Comparison of ENCODE assay signal across 8 mouse cellular contexts in the genomic region with DNA sequence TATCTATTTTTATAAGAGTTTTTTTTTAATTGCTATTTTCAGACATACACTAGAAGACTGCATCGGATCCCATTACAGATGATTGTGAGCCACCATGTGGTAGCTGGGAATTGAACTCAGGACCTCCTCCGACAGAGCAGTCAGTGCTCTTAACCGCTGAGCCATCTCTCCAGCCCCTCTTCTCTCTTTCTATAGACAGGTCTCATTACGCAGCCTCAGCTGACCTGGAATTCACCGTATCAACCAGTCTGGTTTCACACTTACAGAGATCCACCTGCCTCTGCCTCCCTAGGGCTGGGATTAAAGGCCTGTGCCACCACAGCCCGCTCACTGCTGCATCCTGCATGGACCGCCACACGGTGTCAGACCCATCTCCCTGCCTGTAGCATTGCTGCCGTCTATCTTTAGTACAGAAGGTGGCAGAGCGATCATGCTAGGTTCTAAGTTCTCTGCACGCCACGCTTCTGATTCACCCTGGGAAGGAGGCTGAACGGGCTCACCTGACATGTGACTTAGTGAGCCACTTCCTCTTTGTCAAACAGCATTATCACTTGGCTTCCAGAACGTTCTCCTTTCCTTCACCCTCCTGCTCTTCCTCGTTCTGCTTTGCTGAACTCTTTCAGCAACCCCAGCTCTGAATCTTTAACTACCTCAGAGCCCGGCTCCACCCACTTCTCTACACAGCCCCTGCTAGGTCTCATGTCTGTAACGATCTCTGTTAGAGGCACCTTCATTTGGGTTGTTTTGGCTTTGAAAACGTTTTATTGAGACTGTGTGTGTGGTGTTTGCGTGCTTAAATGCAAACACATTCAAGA. TPM values are rescaled to one million over a fixed set of nuclear protein-coding genes. Genes with fewer than 3 reads are reported as not detected.
DNase-seq lines count a peak whose midpoint lies in the region; ATAC-seq and TF ChIP-seq lines count a peak whose summit lies in the region.

No protein-coding gene starts in this region.

- DNase-seq in Patski (ENCODE audit: low read depth, low spot score) = no peak
- DNase-seq in induced T-regulatory cell, adult 2 months (ENCODE audit: low read depth) = peak; percentile 86
- DNase-seq in liver, postnatal 0 days = peak; percentile 48
- DNase-seq in spleen, postnatal 36 days (ENCODE audit: low spot score in 2 of 2) = peak; percentile 86 to 87
- no peak for DNase-seq in right cerebral cortex, postnatal 25 days
- DNase-seq in cerebellum, postnatal 4 days (ENCODE audit: low spot score in 2 of 2) = no peak
- no peak for DNase-seq in frontal cortex, adult 2 months (ENCODE audit: extremely low spot score in 1 of 2, low spot score in 1 of 2)

- peak; percentile 55 for ATAC-seq in Patski
- peak; percentile 69 for ATAC-seq in liver, postnatal 0 days
- ATAC-seq in hindbrain, embryonic 16.5 days = no peak

- WGBS in liver, postnatal 0 days (ENCODE audit: insufficient replicate concordance) = 30% methylated on average over 19 of the region's 19 CpGs
- WGBS in hindbrain, embryonic 16.5 days = 80% methylated on average over 19 of the region's 19 CpGs

- no peaks in the 10 kb centered on the region for H3K36me3 ChIP-seq in liver, postnatal 0 days (replicated peaks; ENCODE audit: insufficient read depth, low read length)
- no peaks in the 10 kb centered on the region for H3K36me3 ChIP-seq in hindbrain, embryonic 16.5 days (ENCODE audit: control insufficient read depth, insufficient read depth, low read length)

- in situ Hi-C loops in Patski (cut with MboI; ENCODE audit: low pct_unique_long_range_greater_than_20kb) = no loop called here

- H3K9ac ChIP-seq in liver, postnatal 0 days (replicated peaks) = no peak overlapping the region; the same call in 1 of the 2 replicates
- no peak overlapping the region for H3K9ac ChIP-seq in hindbrain, embryonic 16.5 days (ENCODE audit: low read depth, low read length)

- peak overlapping the region; percentile 72 for H3K27ac ChIP-seq in liver, postnatal 0 days (ENCODE audit: low read depth)
- H3K27ac ChIP-seq in hindbrain, embryonic 16.5 days (ENCODE audit: low read depth, low read length) = no peak overlapping the region

- H3K4me3 ChIP-seq in liver, postnatal 0 days (ENCODE audit: low read depth, low read length) = 0 out of 2 replicates have a peak overlapping the region, but pooled peaks have one; percentile 54
- no peak overlapping the region for H3K4me3 ChIP-seq in hindbrain, embryonic 16.5 days (ENCODE audit: low read length)

- CTCF ChIA-PET in Patski (lab: Charles Lee) = no interaction called here

- H3K4me2 ChIP-seq in liver, postnatal 0 days (ENCODE audit: low read depth, low read length) = peak overlapping the region; percentile 83
- H3K4me2 ChIP-seq in hindbrain, embryonic 16.5 days (ENCODE audit: low read length) = no peak overlapping the region

- H3K4me1 ChIP-seq in liver, postnatal 0 days (ENCODE audit: insufficient read depth) = peaks cover 33% of the 10 kb centered on the region
- peaks cover 4% of the 10 kb centered on the region; the same call in 1 of the 2 replicates for H3K4me1 ChIP-seq in hindbrain, embryonic 16.5 days (ENCODE audit: control insufficient read depth, insufficient read depth, low read depth, low read length)

- H3K27me3 ChIP-seq in Patski = no peaks in the 10 kb centered on the region
- no peaks in the 10 kb centered on the region for H3K27me3 ChIP-seq in liver, postnatal 0 days (ENCODE audit: insufficient read depth, low read length)
- H3K27me3 ChIP-seq in hindbrain, embryonic 16.5 days (replicated peaks; ENCODE audit: control insufficient read depth, insufficient read depth, low read length) = no peaks in the 10 kb centered on the region

- H3K9me3 ChIP-seq in liver, postnatal 0 days (ENCODE audit: low read length) = no peaks in the 10 kb centered on the region
- no peaks in the 10 kb centered on the region for H3K9me3 ChIP-seq in hindbrain, embryonic 16.5 days (ENCODE audit: control insufficient read depth, low read length)

- TF ChIP-seq EP300 in liver, postnatal 0 days (IDR thresholded peaks at IDR 0.05; ENCODE audit: low read depth) = no peak

- POLR2A ChIA-PET in Patski (lab: Charles Lee) = no interaction called here

- TF ChIP-seq CTCF in Patski (IDR thresholded peaks at IDR 0.05) = no peak
- peak; percentile 54 for TF ChIP-seq CTCF in liver, postnatal 0 days (IDR thresholded peaks at IDR 0.05; ENCODE audit: low read depth)

RNA-seq across cellular contexts. Expression of a gene that starts 1.3 kb away (rescaled TPM):
- polyA plus RNA-seq in Patski (2021) = 0.10 TPM
- 2.2 TPM in 2 replicates for polyA plus RNA-seq in liver, postnatal 0 days (2015; fragmentation: Nextera tagmentation; extraction: Ambion mirVana)
- 0.26 and 0.31 TPM in 2 replicates for polyA plus RNA-seq in hindbrain, embryonic 16.5 days (2015; fragmentation: Nextera tagmentation; extraction: Ambion mirVana)
- 0.48 and 0.78 TPM in 2 replicates for polyA plus RNA-seq in frontal cortex, adult 2 months (2012; rRNA removed)

RNA-seq across cellular contexts. Expression of a gene that starts 20.2 kb away (rescaled TPM):
- polyA plus RNA-seq in Patski (2021) = 53.0 TPM
- polyA plus RNA-seq in liver, postnatal 0 days (2015; fragmentation: Nextera tagmentation; extraction: Ambion mirVana) = 10.4 and 15.3 TPM in 2 replicates
- polyA plus RNA-seq in hindbrain, embryonic 16.5 days (2015; fragmentation: Nextera tagmentation; extraction: Ambion mirVana) = 125 and 142 TPM in 2 replicates
- 112 and 115 TPM in 2 replicates for polyA plus RNA-seq in frontal cortex, adult 2 months (2012; rRNA removed)

RNA-seq across cellular contexts. Expression of a gene that starts 25.0 kb away (rescaled TPM):
- polyA plus RNA-seq in Patski (2021) = 1.6 TPM
- polyA plus RNA-seq in liver, postnatal 0 days (2015; fragmentation: Nextera tagmentation; extraction: Ambion mirVana) = 7.8 and 10.1 TPM in 2 replicates
- 4.9 and 5.3 TPM in 2 replicates for polyA plus RNA-seq in hindbrain, embryonic 16.5 days (2015; fragmentation: Nextera tagmentation; extraction: Ambion mirVana)
- polyA plus RNA-seq in frontal cortex, adult 2 months (2012; rRNA removed) = 8.3 and 8.7 TPM in 2 replicates

RNA-seq across cellular contexts. Expression of a gene that starts 49.1 kb away (rescaled TPM):
- 0.05 TPM for polyA plus RNA-seq in Patski (2021)
- 5.6 and 7.0 TPM in 2 replicates for polyA plus RNA-seq in liver, postnatal 0 days (2015; fragmentation: Nextera tagmentation; extraction: Ambion mirVana)
- polyA plus RNA-seq in hindbrain, embryonic 16.5 days (2015; fragmentation: Nextera tagmentation; extraction: Ambion mirVana) = not detected in 2 replicates
- polyA plus RNA-seq in frontal cortex, adult 2 months (2012; rRNA removed) = not detected in 2 replicates

Comparison
In these comparisons a context has a peak if more than half of its experiments do, and no peak if none do; other contexts are left out.
1. DNase-seq: peak in induced T-regulatory cell, adult 2 months (single experiment), liver, postnatal 0 days (single experiment) and spleen, postnatal 36 days (2 of 2); none in Patski (single experiment), right cerebral cortex, postnatal 25 days (single experiment), cerebellum, postnatal 4 days (0 of 2) and frontal cortex, adult 2 months (0 of 2).